Mouse (Mus musculus) heart, adult 2 months (tissue): ENCODE measurements at regions not wholly inside any gene's neighbourhood (a gene's known extent, or its start where the extent isn't known, plus 50 kb on each side); places are given as distances from the start of the nearest gene placed in this dataset.

ENCODE experiments used
- CTCF ChIP-seq: fragments of 200-600 bp; IDR thresholded peaks from 2 replicates; pipeline ENCODE4 v1.8.1; 2022; ENCODE audit warnings: antibody characterized with exemption, mild to moderate bottlenecking, moderate library complexity
- EP300 ChIP-seq: fragments of 200-500 bp; IDR thresholded peaks from 2 replicates; pipeline ENCODE4 v1.6.1; 2011; ENCODE audit warnings: low read depth, low read length, control low read depth; ENCODE audit not compliant: insufficient read depth
- POLR2A ChIP-seq: fragments of 200-500 bp; IDR thresholded peaks from 2 replicates; pipeline ENCODE4 v1.6.1; 2011; ENCODE audit warnings: mild to moderate bottlenecking, low read depth, low read length, control low read depth; ENCODE audit not compliant: insufficient read depth

- TF ChIP-seq POLR2A = no peak
- TF ChIP-seq CTCF = no peak
- no peak for TF ChIP-seq EP300
Measured at GRCm38 (mm10) chr9:41238395-41239096, 77.0 kb upstream of the Ubash3b start.
